Mouse (Mus musculus) stomach, postnatal 0 days (tissue): ENCODE measurements at regions not wholly inside any gene's neighbourhood (a gene's known extent, or its start where the extent isn't known, plus 50 kb on each side); places are given as distances from the start of the nearest gene placed in this dataset.

Experiments
- ATAC-seq: fragments of 200-750 bp; cut with Nextera tagmentation; 2 replicates; pipeline ENCODE4 v1.8.0; 2017; ENCODE audit not compliant: low FRiP score, low TSS enrichment
- DNase-seq: peaks from one replicate; pipeline ENCODE4 v3.0.0-alpha.2; 2016; ENCODE audit warnings: low spot score
- H3K27ac ChIP-seq: fragments of 300-500 bp; sonication (generic); replicated peaks from 2 replicates; pipeline ENCODE4 v1.5.1; 2014; ENCODE audit warnings: mild to moderate bottlenecking, control low read depth
- H3K27me3 ChIP-seq: fragments of 300-500 bp; sonication (generic); 2 replicates; pipeline ENCODE4 v1.6.1; 2014; ENCODE audit warnings: low read length; ENCODE audit not compliant: control insufficient read depth, insufficient read depth
- H3K36me3 ChIP-seq: fragments of 300-500 bp; sonication (generic); 2 replicates; pipeline ENCODE4 v1.6.1; 2014; ENCODE audit warnings: low read length, mixed read lengths; ENCODE audit not compliant: control insufficient read depth, insufficient read depth
- H3K4me1 ChIP-seq: fragments of 300-500 bp; sonication (generic); replicated peaks from 2 replicates; pipeline ENCODE4 v1.6.1; 2014; ENCODE audit warnings: antibody characterized with exemption; ENCODE audit not compliant: control insufficient read depth, insufficient read depth
- H3K4me2 ChIP-seq: fragments of 300-500 bp; sonication (generic); replicated peaks from 2 replicates; pipeline ENCODE4 v1.6.1; 2014; ENCODE audit warnings: low read depth, mild to moderate bottlenecking, control low read depth, moderate library complexity
- H3K4me3 ChIP-seq: fragments of 300-500 bp; sonication (generic); 2 replicates; pipeline ENCODE4 v1.5.1; 2014; ENCODE audit warnings: low read depth, low read length, control low read depth
- H3K9ac ChIP-seq: fragments of 300-500 bp; sonication (generic); 2 replicates; pipeline ENCODE4 v1.6.1; 2014; ENCODE audit warnings: mild to moderate bottlenecking, low read length, control low read depth, mixed read lengths
- H3K9me3 ChIP-seq: fragments of 300-500 bp; sonication (generic); 2 replicates; pipeline ENCODE4 v1.6.1; 2016; ENCODE audit warnings: low read length; ENCODE audit not compliant: control insufficient read depth
- CTCF ChIP-seq: IDR thresholded peaks from 2 replicates; pipeline ENCODE4 v1.5.1; 2016; ENCODE audit warnings: antibody characterized with exemption, low read depth, mild to moderate bottlenecking, moderate library complexity
- EP300 ChIP-seq: optimal IDR thresholded peaks from 2 replicates; pipeline ENCODE3; 2016; ENCODE audit warnings: antibody characterized with exemption
- WGBS: fragments of 180-500 bp; shearing (Covaris S2); extraction: QIAGEN DNeasy Blood & Tissue Kit; methylation state at CpG from one replicate; pipeline ENCODE4 v1.1.7; 2014; 5-methylcytosine and 5-hydroxymethylcytosine counted together

DNA sequence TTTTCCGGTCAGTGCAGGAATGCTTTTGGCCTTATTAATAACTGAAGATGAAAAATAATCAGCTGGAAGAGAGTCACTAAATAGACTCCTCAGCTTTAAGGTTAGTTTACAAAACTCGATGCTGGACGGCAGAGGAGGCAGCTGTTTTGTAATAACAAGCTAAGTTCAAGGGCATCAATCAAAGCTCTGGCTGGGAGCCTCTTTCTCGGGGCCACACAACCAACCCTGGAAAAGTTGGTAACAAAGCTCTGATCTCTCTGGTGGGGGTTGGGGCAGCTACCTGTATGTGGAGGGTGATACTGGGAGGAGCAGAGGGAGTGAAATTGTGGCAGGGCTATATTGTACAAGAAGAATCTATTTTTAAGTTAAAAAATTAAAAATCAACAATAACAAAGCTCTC is 374.1 kb downstream of the Fgf9 start:
- 35% methylated on average over 4 of the region's 4 CpGs for WGBS
- no peak for DNase-seq
- Histone ChIP-seq H3K4me2 (no peak overlapping the region), H3K27me3 (no peaks in the 10 kb centered on the region), H3K36me3 (no peaks in the 10 kb centered on the region), H3K9ac (no peak overlapping the region), H3K27ac (no peak overlapping the region), H3K9me3 (no peaks in the 10 kb centered on the region), H3K4me1 (no peaks in the 10 kb centered on the region), H3K4me3 (no peak overlapping the region)
- TF ChIP-seq CTCF (no peak), EP300 (no peak)
- no peak for ATAC-seq

DNA sequence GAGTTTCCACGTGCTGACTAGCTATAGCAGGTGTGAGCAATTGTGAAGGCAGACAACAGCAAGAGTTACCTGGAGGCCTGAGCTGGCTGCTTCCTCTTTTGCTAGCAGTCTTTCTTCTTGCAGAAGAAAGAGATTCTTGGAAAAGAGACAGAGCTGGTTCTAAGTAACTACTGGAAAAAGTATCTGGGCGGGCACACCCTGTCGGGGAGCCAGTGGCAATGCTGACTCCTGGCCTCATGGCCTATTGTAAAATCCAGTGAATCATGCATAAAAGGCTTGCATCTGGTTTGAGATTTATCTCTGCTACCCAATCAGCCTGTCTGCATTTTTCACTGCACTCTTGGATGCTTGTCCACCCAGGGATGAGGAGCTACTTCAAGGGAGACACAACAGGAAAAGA is 372.2 kb downstream of the Fgf9 start:
- H3K4me2 ChIP-seq, result no peak overlapping the region
- DNase-seq, result no peak
- ATAC-seq, result no peak
- no peaks in the 10 kb centered on the region for H3K36me3 ChIP-seq
- no peak overlapping the region for H3K9ac ChIP-seq
- WGBS, result 91% methylated on average over 3 of the region's 3 CpGs
- TF ChIP-seq EP300, result no peak
- TF ChIP-seq CTCF, result no peak
- H3K27me3 ChIP-seq, result no peaks in the 10 kb centered on the region
- H3K4me1 ChIP-seq, result no peaks in the 10 kb centered on the region
- no peak overlapping the region for H3K4me3 ChIP-seq
- H3K27ac ChIP-seq, result no peak overlapping the region
- H3K9me3 ChIP-seq, result no peaks in the 10 kb centered on the region

DNA sequence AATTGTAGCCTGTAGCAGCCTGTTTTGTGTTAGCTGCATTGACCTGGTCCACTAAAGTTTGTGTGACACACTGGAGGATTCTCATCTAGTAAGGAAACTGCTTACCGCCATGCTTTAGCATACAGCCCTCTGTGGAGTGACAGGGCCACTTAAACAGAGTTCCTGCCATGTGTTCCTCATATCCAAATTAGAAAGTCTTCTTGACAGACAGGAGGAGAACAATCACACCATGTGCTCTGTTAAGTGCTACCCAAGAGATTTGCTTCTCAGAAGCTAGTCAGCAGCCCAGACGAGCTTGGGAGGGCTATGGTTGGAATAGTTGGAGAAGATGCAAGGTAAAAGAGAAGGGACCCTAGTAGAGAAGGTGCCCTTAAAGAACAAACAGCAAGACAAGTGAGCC is 369.6 kb downstream of the Fgf9 start:
- Histone ChIP-seq H3K4me3 (no peak overlapping the region), H3K9ac (no peak overlapping the region), H3K27me3 (no peaks in the 10 kb centered on the region), H3K27ac (no peak overlapping the region), H3K9me3 (no peaks in the 10 kb centered on the region), H3K4me2 (no peak overlapping the region), H3K36me3 (no peaks in the 10 kb centered on the region), H3K4me1 (no peaks in the 10 kb centered on the region)
- no peak for ATAC-seq
- WGBS, result 84% methylated on average over 2 of the region's 2 CpGs
- TF ChIP-seq CTCF (no peak), EP300 (no peak)
- DNase-seq, result no peak

DNA sequence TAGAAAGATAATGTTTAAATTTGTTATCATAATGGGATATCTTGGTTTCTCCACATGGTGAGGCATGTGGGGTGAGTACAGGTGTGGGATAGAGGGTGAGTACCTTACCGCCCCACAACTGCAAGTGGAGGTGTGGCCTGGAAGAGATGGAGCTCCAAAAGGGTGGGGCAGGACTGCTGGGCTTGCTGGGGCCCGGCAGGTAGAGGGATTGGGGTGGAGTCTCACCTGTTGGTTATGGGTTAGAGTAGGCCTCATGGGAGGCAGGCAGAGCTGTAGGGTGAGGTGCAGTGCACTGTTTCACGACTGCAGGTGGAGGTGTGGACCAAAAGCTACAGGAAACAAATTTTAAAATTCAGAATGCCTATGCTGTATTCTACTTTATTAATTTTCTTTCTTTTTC is 365.7 kb downstream of the Fgf9 start:
- Histone ChIP-seq H3K4me3 (no peak overlapping the region), H3K36me3 (no peaks in the 10 kb centered on the region), H3K27me3 (no peaks in the 10 kb centered on the region), H3K9me3 (no peaks in the 10 kb centered on the region), H3K4me1 (no peaks in the 10 kb centered on the region), H3K9ac (no peak overlapping the region), H3K4me2 (no peak overlapping the region), H3K27ac (no peak overlapping the region)
- no peak for DNase-seq
- TF ChIP-seq CTCF (no peak), EP300 (no peak)
- WGBS, result 56% methylated on average over 3 of the region's 3 CpGs
- ATAC-seq, result no peak

DNA sequence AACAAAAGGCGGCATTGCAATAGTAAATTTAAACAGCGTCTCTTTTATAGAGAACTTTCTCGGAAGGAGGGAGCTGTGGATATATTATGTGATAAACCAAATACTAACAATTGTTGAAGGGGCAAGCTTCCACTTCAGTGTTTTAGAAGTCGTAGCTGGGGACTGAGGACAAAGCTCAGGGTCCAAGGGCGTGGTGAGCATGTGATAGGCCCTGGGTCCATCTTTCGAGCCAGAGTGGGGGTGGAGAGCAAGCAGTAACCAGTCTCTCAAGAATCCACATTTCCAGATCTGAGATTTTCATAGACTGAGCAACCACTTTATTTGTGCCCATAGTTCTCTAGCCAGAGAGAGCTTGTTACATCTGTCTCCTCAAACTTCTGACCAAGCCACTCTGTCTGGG is 356.1 kb downstream of the Fgf9 start:
- TF ChIP-seq CTCF (no peak), EP300 (no peak)
- H3K9ac ChIP-seq, result no peak overlapping the region
- 50% methylated on average over 6 of the region's 6 CpGs for WGBS

DNA sequence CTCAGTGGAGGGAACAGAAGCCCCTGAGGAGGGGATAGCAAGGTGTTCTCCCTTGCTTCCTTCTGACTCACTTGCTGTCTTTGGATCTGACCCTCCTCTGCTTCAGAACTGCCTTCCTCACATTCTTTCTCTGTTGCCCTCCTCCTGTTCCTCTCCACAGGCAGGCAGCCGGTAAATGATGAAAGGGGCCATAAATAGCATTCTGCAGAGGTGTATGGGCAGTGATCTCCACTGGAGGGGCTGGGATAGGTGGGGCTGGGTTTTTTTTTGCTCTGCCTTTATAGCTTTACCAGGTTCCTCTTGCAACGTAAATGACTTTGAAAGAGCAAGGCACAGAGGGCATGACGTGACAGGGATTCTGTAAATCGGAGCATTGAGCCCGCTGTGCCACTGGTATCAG is 351.6 kb downstream of the Fgf9 start:
- Histone ChIP-seq H3K4me3 (no peak overlapping the region), H3K4me2 (no peak overlapping the region), H3K27ac (no peak overlapping the region), H3K9me3 (no peaks in the 10 kb centered on the region), H3K9ac (no peak overlapping the region), H3K4me1 (no peaks in the 10 kb centered on the region), H3K36me3 (no peaks in the 10 kb centered on the region), H3K27me3 (no peaks in the 10 kb centered on the region)
- DNase-seq (no peak), ATAC-seq (no peak)
- no peak for TF ChIP-seq CTCF
- no peak for TF ChIP-seq EP300
- WGBS, result 43% methylated on average over 5 of the region's 5 CpGs

More for the DNA sequence above, 356.1 kb downstream of the Fgf9 start:
- Histone ChIP-seq H3K4me2 (no peak overlapping the region), H3K4me1 (no peaks in the 10 kb centered on the region), H3K9me3 (no peaks in the 10 kb centered on the region), H3K27me3 (no peaks in the 10 kb centered on the region), H3K36me3 (no peaks in the 10 kb centered on the region), H3K27ac (no peak overlapping the region), H3K4me3 (no peak overlapping the region)
- no peak for ATAC-seq
- no peak for DNase-seq
